Mouse (Mus musculus): ENCODE measurements around the gene Krt24. TPM values are rescaled to one million over a fixed set of nuclear protein-coding genes. Genes with fewer than 3 reads are reported as not detected.

Krt24 gene
- polyA plus RNA-seq, 1 experiment from 2014 or later: not detected

Other genes starting within 250 kb of the Krt24 start
- 421 and 542 TPM in 2 replicates for gene Igfbp4, start 244.0 kb downstream of the Krt24 start, polyA plus RNA-seq (2014; fragmentation: Nextera tagmentation; extraction: Ambion mirVana)
- gene Tns4, start 196.0 kb downstream of the Krt24 start, polyA plus RNA-seq (2014; fragmentation: Nextera tagmentation; extraction: Ambion mirVana): 0.11 and 0.20 TPM in 2 replicates
- 0.13 TPM in 1 of 2 replicates, not detected in the other for gene Ccr7, start 130.2 kb downstream of the Krt24 start, polyA plus RNA-seq (2014; fragmentation: Nextera tagmentation; extraction: Ambion mirVana)
- gene Smarce1, start 54.2 kb downstream of the Krt24 start, polyA plus RNA-seq (2014; fragmentation: Nextera tagmentation; extraction: Ambion mirVana): 190 and 229 TPM in 2 replicates
- gene Krt222, start 41.2 kb downstream of the Krt24 start, polyA plus RNA-seq (2014; fragmentation: Nextera tagmentation; extraction: Ambion mirVana): 0.11 and 0.51 TPM in 2 replicates
- not detected in 2 replicates for gene Krt25, start 37.7 kb upstream of the Krt24 start, polyA plus RNA-seq (2014; fragmentation: Nextera tagmentation; extraction: Ambion mirVana)
- not detected in 2 replicates for gene Krt26, start 52.7 kb upstream of the Krt24 start, polyA plus RNA-seq (2014; fragmentation: Nextera tagmentation; extraction: Ambion mirVana)
- gene Krt27, start 65.8 kb upstream of the Krt24 start, polyA plus RNA-seq (2014; fragmentation: Nextera tagmentation; extraction: Ambion mirVana): not detected in 2 replicates
- gene Krt28, start 89.6 kb upstream of the Krt24 start, polyA plus RNA-seq (2014; fragmentation: Nextera tagmentation; extraction: Ambion mirVana): 0.18 TPM in 1 of 2 replicates, not detected in the other
- 31.3 and 37.5 TPM in 2 replicates for gene Krt10, start 104.1 kb upstream of the Krt24 start, polyA plus RNA-seq (2014; fragmentation: Nextera tagmentation; extraction: Ambion mirVana)
- not detected in 2 replicates for gene Krt12, start 137.0 kb upstream of the Krt24 start, polyA plus RNA-seq (2014; fragmentation: Nextera tagmentation; extraction: Ambion mirVana)
- gene Krt20, start 152.9 kb upstream of the Krt24 start, polyA plus RNA-seq (2014; fragmentation: Nextera tagmentation; extraction: Ambion mirVana): 0.22 and 0.36 TPM in 2 replicates
- gene Krt23, start 207.9 kb upstream of the Krt24 start, polyA plus RNA-seq (2014; fragmentation: Nextera tagmentation; extraction: Ambion mirVana): 24.7 and 33.3 TPM in 2 replicates
- gene Krt39, start 236.1 kb upstream of the Krt24 start, polyA plus RNA-seq (2014; fragmentation: Nextera tagmentation; extraction: Ambion mirVana): 0.43 and 0.69 TPM in 2 replicates